Mouse (Mus musculus): ENCODE data around the gene Serpina3k.
"Not testable (repeated sequence)": the region's sequence is repeated elsewhere in the genome, so short reads cannot be mapped to it uniquely, and the experiment has no call there.

The Serpina3k gene

DNA sequence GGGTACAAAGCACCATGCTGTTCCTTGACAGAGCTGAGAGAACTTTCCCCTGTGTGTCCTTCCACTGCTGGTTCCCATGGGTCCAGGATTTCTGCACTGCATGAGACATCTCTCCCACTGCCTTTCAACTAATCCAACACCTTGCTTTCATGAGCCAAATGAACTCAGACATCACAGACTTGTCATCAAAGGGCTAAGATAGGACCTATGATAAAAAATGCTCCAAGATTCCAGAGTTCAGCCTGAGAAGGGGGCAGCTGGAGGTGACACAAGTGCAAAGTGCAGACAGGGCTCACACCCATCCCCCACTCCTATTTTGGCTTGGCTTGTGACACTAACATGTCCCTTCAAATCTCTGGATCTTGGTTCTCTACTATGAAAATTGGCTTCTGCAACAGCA, 50.2 kb downstream of the Serpina3k start:
- ATAC-seq (ENCODE audit: low TSS enrichment), result no peak

GRCm38 (mm10) chr12:104391057-104391456, 52.8 kb downstream of the Serpina3k start:
- ATAC-seq (ENCODE audit: low TSS enrichment), result not testable (repeated sequence)

All from frontal cortex, adult (tissue).